Mouse (Mus musculus) kidney, adult 9 months (tissue): ENCODE data around the gene Kcng4.

Experiments used
- DNase-seq: peaks from one replicate; pipeline ENCODE4 v3.0.0; 2022

The Kcng4 gene

GRCm38 (mm10) chr8:119635378-119635777, at the start of gene Kcng4:
Kcng4 (minus strand) TSS chr8:119635680.
- no peak for DNase-seq

GRCm38 (mm10) chr8:119679184-119679583, 43.7 kb upstream of the Kcng4 start:
- no peak for DNase-seq

DNA sequence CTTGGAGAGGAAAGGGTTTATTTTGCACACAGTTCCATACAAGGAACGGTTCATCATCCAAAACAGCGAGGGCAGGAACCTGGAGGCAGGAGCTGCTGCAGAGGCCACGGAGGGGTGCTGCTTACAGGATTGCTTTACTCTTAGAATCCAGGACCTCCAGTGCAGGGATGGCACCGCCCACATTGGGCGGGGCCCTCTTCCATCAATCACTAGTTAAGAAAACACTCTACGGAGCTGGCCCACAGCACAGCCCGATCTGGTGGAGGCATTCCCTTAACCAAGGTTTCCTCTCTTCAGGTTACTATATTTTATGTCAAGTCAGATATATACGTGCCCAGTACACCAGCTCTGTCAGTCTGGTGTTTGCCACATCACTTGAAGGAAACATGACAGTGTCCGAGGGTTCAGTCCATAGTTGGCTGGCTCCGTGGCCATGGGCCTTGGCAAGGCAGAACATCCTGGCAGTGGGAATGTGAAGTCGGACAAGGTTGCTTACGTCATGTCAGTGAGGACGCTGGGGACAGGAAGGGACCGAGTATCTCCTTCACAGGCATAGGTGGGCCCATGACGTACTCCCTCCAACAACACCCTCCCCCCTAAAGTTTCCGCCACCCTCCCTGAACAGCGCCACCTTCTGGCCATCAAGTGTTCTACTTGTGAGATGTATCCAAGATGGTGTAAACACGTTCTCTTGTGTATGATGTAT, 42.8 kb upstream of the Kcng4 start:
- peak; percentile 40 for DNase-seq

GRCm38 (mm10) chr8:119676389-119676788, 40.9 kb upstream of the Kcng4 start:
- DNase-seq: peak; percentile 96

- DNase-seq: no peak
Measured at GRCm38 (mm10) chr8:119675457-119675856, 40.0 kb upstream of the Kcng4 start.

DNA sequence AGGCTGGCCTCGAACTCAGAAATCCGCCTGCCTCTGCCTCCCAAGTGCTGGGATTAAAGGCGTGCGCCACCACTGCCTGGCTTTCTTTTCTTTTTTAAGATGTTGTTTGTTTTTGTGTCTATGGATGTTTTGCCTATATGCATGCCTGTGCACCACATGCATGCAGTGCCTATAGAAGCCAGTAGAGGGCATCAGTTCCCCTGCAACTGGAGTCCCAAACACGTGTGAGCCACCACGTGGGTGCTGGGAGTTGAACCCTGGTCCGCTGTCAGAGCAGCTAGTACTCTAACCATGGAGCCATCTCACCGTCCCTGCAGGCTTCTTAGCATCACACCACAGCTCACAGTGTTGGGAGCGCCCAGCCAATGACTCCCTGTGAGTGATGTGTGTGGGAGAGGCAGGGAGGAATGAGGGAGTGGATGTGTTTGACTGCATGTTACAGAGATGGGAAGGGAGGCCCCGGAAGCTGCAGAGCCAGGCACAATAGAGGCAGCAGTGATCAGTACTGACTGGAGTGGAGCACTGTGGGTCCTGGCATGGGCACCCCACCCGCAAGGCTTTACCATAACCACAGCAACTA, 38.6 kb upstream of the Kcng4 start:
- no peak for DNase-seq

- DNase-seq: peak; percentile 53
Measured at GRCm38 (mm10) chr8:119670419-119671091, 35.1 kb upstream of the Kcng4 start.

GRCm38 (mm10) chr8:119669284-119669683, 33.8 kb upstream of the Kcng4 start:
- no peak for DNase-seq

DNA sequence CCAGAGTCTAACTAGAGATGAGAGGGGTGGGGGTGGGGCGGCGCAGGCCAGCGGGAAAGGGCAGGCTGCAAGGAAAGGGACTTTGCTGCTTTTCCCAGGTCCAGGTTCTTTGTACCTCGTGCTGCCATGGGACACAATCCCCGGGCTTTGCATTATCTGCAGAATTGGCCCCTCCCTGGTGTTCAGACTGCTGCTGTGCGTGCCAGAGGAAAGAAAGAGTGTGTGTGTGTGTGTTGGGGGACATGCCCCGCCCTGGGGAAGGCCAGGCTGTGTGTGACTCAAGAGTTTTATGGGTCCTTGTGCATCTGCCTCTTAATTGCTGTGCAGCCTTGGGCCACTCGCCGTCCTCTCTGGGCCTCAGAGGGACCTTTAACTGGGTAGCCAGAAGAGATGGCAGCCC, 33.0 kb upstream of the Kcng4 start:
- no peak for DNase-seq

DNA sequence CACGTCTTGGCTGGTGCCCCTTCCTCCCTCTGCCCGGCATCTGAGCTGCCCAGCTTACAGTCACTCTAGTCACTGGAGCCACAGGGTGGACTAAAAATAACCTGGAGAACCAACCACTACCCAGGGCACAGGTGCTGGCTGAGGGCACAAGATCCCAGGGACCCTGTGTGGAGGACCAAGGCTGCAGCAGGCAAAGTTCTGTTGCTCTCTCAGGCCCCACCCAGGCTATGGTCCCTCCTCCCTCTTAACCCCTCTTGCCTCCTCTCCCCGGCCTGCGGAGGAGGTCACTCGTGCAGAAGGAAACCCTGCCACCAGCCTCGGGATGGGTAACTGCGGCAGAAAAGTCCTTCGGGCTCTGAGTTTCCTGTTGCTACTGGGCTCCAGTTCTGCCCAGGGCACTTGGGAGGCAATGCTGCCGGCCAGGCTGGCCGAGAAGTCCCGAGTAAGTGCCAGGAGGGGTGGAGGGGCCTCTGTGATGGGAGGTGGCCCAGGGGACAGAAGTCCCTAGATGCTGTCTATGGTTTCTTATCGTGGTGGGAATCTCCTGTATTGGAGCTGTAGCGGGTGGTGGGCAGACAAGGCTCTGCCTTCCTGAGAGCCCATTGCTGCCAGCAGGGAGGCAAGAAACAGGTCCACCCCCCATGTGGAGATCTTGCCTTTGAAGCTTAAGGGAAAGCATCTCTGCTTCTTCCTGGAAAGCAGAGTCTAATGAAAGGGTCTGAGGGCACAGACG, 30.9 kb upstream of the Kcng4 start, which contains the start of gene Wfdc1:
Gene Wfdc1, plus strand, starts transcription at position 147 of the 733 bp plus-strand sequence.
- DNase-seq: no peak

- DNase-seq: peak; percentile 36
Measured at GRCm38 (mm10) chr8:119665270-119665669, 29.8 kb upstream of the Kcng4 start.

GRCm38 (mm10) chr8:119663440-119663839, 28.0 kb upstream of the Kcng4 start:
- no peak for DNase-seq

DNA sequence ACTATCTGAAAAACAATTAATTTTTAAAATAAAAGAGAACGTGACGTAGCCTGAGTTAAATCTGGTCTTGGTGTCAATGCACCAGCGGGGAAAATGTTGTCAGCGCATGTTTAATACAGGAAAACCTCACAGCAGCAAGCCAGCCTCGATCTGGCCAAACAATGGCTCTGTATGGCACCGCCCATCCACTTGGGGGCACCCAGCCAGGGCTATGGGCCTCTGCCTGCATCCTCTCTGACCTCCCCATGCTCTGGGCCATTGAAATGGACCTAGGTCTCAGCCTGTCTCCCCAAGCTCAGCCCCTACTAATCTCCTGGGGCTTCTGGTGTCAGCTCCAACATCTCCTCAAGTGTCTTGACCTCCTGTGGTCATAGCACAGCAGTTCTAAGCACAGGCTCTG, 26.4 kb upstream of the Kcng4 start:
- DNase-seq: peak; percentile 32

GRCm38 (mm10) chr8:119661081-119661480, 25.6 kb upstream of the Kcng4 start:
- DNase-seq: peak; percentile 71

- peak; percentile 46 for DNase-seq
Measured at GRCm38 (mm10) chr8:119656709-119657464, 21.4 kb upstream of the Kcng4 start.

GRCm38 (mm10) chr8:119651324-119651723, 15.8 kb upstream of the Kcng4 start:
- DNase-seq: no peak

DNA sequence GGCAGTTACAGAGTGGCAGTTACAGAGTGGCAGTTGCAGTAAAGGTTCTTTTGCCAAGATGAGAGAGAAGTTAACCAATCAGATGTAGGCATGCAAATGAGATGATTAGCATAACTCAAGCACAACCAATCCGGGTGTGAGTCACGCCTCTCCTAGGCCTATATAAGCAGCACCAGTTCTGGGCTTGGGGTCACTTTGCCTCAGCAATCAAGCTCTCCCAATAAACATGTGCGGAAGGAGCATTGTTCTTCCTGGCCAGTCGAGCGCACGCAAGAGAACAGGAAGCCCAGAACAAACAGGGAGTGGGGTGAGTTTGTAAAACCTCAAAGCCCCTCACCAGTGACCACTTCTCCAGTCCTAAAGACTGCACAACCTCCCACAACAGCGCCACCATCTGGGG, 11.4 kb upstream of the Kcng4 start:
- no peak for DNase-seq

- DNase-seq: no peak
Measured at GRCm38 (mm10) chr8:119646197-119646596, 10.7 kb upstream of the Kcng4 start.

DNA sequence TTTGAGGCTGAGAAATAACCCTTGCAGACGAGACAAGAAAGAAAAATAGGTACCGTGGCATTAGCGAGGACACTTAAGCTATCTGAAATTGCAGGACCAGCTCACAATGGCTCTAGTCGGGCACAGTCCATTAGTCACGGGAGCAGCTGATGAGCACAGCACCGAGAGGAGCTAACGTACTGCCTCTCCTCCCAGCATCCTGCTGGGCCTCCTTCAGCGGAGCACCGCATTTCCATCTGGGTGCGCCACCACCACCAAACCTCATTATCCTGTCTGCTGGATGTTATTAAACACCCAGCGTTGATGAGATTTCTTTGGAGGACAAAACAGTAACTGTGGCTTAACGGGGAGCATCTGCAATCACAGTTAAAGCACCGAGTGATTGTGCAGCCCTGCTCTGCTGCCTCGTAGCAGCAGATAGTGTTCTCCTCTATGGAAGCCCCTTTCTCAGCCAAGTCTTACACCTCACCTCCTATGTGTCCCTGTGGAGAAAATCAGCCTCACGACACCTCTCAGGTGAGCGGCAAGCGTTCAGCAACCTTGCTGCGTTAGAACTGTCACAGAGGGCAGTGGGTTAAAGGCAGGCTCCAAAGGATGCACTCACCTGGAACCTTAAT, 9.6 kb upstream of the Kcng4 start:
- no peak for DNase-seq

DNA sequence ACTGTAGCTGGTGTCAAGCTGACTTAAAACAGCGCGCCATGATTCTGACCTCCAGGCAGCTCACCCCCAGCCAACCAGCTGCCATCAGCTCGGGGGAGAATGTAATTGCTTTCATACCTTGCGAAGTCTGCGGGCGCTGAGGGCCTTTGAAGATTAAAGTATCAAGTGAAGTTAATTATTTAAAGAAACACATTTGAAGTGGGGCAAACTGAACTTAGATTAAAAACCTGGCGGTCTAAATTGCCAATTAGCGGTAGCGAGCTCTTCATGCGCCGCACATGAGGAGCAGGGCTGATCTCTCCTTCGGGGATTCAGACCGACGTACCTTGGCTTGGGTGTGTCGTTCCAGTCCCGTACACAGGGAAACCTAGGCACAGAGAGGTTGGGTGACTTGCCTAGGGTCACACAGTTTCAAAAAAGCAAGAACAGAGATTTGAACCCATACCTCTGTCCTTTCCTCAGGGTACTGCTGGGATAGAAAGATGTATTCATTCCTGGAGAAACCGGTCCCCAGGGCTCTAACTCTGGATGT, 9.0 kb upstream of the Kcng4 start:
- no peak for DNase-seq

- DNase-seq: no peak
Measured at GRCm38 (mm10) chr8:119642960-119643359, 7.5 kb upstream of the Kcng4 start.

DNA sequence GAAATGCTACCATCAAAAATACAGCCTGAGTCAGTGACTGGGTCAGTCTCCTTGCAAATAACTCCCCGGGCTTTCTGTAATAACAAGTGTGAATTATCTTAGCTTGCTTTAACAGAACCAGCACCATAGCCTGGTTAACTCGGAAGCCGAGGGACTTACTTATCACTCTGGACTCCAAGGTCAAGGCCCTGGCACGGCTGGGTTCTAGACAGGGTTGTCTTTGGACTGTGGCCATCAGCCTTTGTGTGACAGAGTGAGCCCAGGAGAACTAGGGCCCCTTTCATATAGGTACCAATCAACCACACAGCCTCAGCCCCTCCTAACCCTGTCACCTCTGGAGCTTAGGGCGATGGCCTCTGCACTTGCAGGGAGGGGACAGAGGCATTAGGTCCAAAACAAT, 5.6 kb upstream of the Kcng4 start:
- no peak for DNase-seq
